Comparison of ENCODE assay signal across 8 mouse cellular contexts in genomic region chr3:122122838-122123237, GRCm38 (mm10).
DNase-seq lines count a peak whose midpoint lies in the region; ATAC-seq and TF ChIP-seq lines count a peak whose summit lies in the region.

No protein-coding gene starts in this region.

- peak overlapping the region; percentile 65 for H3K27ac ChIP-seq in lung, embryonic 15.5 days
- no peak overlapping the region for H3K27ac ChIP-seq in intestine, postnatal 0 days (ENCODE audit: low read depth, low read length)
- peak overlapping the region; percentile 61; the same call in 1 of the 2 replicates for H3K27ac ChIP-seq in stomach, embryonic 16.5 days (ENCODE audit: low read length)

- H3K4me1 ChIP-seq in lung, embryonic 15.5 days, result peaks cover 27% of the 10 kb centered on the region
- no peaks in the 10 kb centered on the region for H3K4me1 ChIP-seq in intestine, postnatal 0 days (replicated peaks; ENCODE audit: control insufficient read depth, insufficient read depth, low read length)
- peaks cover 18% of the 10 kb centered on the region for H3K4me1 ChIP-seq in stomach, embryonic 16.5 days (ENCODE audit: control insufficient read depth, insufficient read depth, low read length)

- H3K27me3 ChIP-seq in lung, embryonic 15.5 days, result no peaks in the 10 kb centered on the region
- no peaks in the 10 kb centered on the region for H3K27me3 ChIP-seq in intestine, postnatal 0 days (replicated peaks; ENCODE audit: control insufficient read depth, insufficient read depth, low read length)
- no peaks in the 10 kb centered on the region for H3K27me3 ChIP-seq in stomach, embryonic 16.5 days (ENCODE audit: control insufficient read depth, insufficient read depth, low read length)

- H3K4me2 ChIP-seq in lung, embryonic 15.5 days, result peak overlapping the region; percentile 57; the same call in 1 of the 2 replicates
- H3K4me2 ChIP-seq in intestine, postnatal 0 days (replicated peaks; ENCODE audit: low read depth), result peak overlapping the region; percentile 68; the same call in 1 of the 2 replicates
- peak overlapping the region; percentile 53 for H3K4me2 ChIP-seq in stomach, embryonic 16.5 days (ENCODE audit: low read depth, low read length)

- ATAC-seq in lung, embryonic 15.5 days (ENCODE audit: borderline replicate concordance, extremely low read depth, low FRiP score, low TSS enrichment), result no peak
- ATAC-seq in intestine, postnatal 0 days, result no peak
- ATAC-seq in stomach, embryonic 16.5 days (ENCODE audit: insufficient read depth, low FRiP score), result no peak

- no peak for TF ChIP-seq CTCF in intestine, postnatal 0 days (IDR thresholded peaks at IDR 0.05; ENCODE audit: low read depth)

- peak overlapping the region; percentile 27; the same call in 1 of the 2 replicates for H3K4me3 ChIP-seq in lung, embryonic 15.5 days
- no peak overlapping the region for H3K4me3 ChIP-seq in intestine, postnatal 0 days (ENCODE audit: low read depth, low read length)
- no peak overlapping the region for H3K4me3 ChIP-seq in stomach, embryonic 16.5 days (replicated peaks; ENCODE audit: low read length)

- peak; percentile 89 for DNase-seq in heart, adult 11 months
- DNase-seq in heart, postnatal 25 days (ENCODE audit: low spot score), result no peak
- DNase-seq in lung, postnatal 14 days, result no peak
- no peak for DNase-seq in thymus, postnatal 25 days
- DNase-seq in urinary bladder, postnatal 10 days (ENCODE audit: low spot score), result no peak

- WGBS in lung, embryonic 15.5 days, result 81% methylated on average over 8 of the region's 8 CpGs
- 78% methylated on average over 8 of the region's 8 CpGs for WGBS in intestine, postnatal 0 days
- WGBS in stomach, embryonic 16.5 days, result 79% methylated on average over 8 of the region's 8 CpGs

- intact Hi-C loops in heart, postnatal 25 days (cut with DNase I), result loop anchor here (1.0 to 5.0 kb wide), 3 partner anchors 141 to 238 kb away; no protein-coding TSS in a partner anchor

- H3K9ac ChIP-seq in lung, embryonic 15.5 days, result no peak overlapping the region
- H3K9ac ChIP-seq in intestine, postnatal 0 days (ENCODE audit: low read depth, low read length), result no peak overlapping the region
- no peak overlapping the region for H3K9ac ChIP-seq in stomach, embryonic 16.5 days (ENCODE audit: low read length)

- no peaks in the 10 kb centered on the region for H3K9me3 ChIP-seq in lung, embryonic 15.5 days
- H3K9me3 ChIP-seq in intestine, postnatal 0 days (ENCODE audit: control insufficient read depth), result no peaks in the 10 kb centered on the region
- no peaks in the 10 kb centered on the region for H3K9me3 ChIP-seq in stomach, embryonic 16.5 days (replicated peaks; ENCODE audit: control insufficient read depth, low read length)

- H3K36me3 ChIP-seq in lung, embryonic 15.5 days, result no peaks in the 10 kb centered on the region
- H3K36me3 ChIP-seq in intestine, postnatal 0 days (ENCODE audit: control insufficient read depth, insufficient read depth), result no peaks in the 10 kb centered on the region
- H3K36me3 ChIP-seq in stomach, embryonic 16.5 days (ENCODE audit: control insufficient read depth, insufficient read depth, low read length), result no peaks in the 10 kb centered on the region
